Mouse (Mus musculus): ENCODE measurements around the gene Usf2.

Gene Usf2

DNA sequence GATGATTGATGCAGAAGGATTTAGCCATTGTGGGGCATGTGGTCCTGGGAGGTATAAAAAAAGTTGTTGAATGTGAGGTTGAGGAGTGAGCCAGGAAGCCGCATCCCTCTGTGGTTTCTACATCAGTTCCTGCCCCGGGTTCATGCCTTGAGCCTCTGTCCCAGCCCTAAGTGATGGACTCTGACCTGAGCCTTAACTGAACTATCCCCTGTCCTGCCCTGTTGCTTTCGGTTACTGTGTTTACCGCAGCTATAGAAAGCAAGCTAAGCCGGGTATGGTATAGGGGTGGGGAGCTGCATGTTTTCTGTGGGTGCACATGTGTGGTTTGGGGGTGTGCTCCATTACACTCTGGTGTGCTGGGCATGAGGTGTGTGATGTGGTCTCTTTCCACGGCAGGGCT lies 46.8 kb downstream of the Usf2 start:
- no peak for DNase-seq

DNA sequence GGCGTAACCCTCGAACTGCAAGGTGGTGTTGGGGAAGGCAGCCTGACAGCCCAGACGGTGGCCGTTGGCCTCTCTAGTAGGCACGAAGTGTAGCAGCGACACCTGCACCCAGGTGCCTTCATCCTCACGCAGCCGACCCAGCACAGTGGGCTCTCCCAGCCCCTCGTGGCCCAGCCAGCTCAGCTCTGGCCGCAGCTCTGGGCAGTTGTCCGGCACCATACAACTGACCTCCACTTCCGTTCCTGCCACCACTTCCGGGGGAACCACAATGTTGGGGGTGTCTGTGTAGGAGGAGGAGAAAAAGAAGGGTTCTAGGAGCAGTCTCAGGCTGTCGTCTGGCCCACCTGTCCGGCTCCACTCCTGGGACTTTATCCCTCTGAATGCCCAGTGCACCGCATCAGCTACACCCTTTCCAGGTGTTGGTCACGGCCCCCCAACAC lies 47.6 kb downstream of the Usf2 start:
- no peak for DNase-seq

DNA sequence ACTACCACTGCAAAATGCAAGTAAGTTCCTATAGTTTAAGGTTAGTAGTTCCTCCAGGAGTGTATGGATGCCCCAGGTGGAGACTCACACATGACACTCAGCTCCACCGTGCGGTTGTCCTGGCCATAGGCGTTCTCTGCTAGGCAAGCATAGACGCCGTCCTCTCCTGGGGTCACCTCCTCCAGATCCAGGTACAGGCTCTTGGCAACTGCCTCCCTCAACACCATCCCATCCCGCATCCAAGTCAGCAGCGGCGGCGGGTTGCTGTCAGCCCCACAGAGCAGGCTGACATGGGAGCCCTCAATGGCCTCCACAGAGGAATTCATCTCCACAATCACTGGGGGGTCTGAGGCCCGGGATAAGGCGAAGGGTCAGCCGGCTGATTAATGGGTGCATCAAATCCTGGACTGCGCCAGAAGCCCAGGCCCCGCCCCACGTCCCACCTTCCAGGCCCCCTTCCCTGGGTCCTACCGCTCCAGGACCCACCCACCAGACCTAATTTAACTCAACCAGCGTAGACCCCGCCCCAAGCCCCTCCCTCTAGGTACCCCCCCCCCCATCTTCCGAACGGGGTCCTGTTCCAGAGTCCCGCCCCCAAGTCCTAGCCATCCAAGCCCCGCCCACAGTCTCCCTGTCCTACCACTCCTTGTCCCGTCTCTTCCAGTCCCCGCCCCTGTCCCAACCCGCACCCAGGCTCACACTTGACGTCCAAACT lies 48.2 kb downstream of the Usf2 start:
- DNase-seq, result no peak

DNA sequence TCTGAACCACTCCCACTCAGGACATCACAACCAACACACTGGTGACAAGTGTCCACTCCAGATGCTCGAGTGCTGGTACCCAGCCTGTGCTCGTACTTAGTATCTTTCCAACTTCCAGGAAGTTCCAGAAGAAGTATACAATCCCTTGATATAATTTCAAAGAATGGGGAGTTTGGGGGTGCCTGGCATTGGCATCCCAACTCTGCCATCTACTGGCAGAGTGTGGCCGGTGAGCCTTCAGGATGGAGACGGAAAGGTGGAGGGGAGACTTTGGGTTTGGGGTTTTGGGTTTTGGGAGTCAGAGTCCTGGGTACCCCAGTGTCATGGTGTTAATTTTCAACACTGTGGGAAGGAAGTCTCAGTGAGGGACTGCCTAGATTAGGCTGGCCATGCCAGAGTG lies 52.6 kb downstream of the Usf2 start:
- peak; percentile 46 to 68 for DNase-seq
